Mouse (Mus musculus): ENCODE data around the gene Lztr1.

Lztr1 gene

DNA sequence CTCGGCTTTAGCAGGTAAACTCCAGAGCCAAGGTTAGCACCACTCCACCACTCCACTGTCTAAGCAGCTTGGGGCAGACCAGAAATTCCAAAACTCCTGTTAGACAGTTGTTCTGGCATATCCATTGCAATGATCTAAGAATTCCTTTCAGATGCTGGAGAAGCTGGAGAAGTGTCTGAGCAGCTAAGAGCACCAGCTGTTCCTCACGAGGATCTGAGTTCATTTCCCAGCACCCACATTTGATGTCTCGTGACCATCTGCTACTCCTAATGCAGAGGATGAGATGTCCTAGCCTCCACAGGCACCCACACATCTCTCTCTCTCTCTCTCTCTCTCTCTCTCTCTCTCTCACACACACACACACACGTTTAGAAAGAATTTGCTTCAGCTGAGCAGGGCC is 48.4 kb downstream of the Lztr1 start:
- DNase-seq (ENCODE audit: low read depth, low spot score) = no peak

DNA sequence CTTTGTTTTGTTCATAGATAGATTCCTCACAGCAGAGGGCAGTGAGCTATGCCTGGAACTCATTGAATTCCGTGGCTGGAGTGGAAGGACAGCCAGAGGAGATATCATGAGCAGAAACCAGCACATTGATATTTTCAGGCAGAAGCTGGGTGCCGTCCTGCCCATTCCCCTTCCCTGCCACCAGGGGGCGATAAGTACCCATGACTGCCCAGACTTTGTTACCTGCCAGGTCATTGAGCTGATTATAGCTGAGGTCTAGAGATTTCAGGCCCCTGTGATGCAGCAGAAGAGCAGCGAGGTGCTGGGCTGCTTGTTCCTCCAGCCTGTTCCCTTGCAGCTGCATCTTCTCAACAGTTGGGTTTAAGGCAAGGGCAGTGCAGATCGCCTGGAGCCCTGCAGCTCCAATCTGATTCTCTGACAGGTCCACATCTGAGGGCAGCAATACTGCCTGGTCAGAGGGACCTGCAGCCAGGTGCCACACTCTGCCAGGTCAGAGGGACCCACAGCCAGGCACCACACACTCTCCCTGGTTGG is 49.5 kb downstream of the Lztr1 start:
- DNase-seq (ENCODE audit: low read depth, low spot score) = peak; percentile 70

DNA sequence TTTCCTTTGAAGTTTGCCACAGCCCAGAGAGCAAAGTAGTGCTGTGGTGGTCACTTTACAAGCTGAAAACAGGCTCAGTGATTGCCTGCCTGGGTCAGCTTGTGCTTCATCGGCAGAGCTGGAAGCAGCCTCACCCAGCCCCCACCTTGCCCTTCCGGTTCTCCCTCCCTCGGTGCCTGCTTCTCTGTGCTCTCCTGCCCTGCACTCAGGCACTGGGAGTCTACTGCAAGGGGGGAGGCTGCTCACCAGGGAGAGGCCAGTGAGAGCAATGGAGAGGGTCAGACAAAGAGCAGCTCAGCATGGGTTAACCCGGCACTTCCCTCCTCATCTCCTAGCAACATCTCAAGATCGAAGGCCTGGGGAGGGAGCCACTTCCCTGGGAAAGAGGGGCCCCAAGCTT is 50.3 kb downstream of the Lztr1 start:
- DNase-seq (ENCODE audit: low read depth, low spot score) = peak; percentile 6

DNA sequence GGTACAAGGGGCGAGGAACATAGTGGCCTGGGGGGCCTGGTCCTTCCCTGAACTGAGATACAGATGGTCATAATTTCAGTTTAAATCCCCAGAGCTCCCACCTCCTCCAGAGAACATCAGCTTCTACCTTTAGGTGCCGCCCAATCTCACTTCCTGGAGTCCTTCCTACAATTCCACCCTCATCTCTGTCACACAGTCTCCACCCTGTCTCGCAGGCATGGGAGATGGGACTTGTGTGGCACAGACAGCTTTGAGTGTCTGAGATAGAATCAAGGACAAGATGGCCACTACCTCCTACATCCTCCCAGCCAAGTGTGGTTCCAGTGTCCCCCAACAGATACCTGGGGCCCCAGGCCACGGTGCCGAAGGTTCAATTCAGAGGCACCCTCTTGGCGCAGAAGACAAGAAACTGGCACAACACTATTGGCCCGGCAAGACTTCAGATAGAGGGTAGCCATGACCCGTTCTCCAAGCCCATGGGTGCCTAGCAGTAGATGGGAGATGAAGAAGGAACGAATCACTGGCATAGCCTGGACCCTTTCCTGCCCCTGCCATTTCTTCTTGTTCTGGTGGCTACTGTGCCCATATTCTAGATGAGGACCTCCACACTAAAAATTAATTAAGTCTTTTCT is 51.0 kb downstream of the Lztr1 start:
- DNase-seq (ENCODE audit: low read depth, low spot score) = no peak

DNA sequence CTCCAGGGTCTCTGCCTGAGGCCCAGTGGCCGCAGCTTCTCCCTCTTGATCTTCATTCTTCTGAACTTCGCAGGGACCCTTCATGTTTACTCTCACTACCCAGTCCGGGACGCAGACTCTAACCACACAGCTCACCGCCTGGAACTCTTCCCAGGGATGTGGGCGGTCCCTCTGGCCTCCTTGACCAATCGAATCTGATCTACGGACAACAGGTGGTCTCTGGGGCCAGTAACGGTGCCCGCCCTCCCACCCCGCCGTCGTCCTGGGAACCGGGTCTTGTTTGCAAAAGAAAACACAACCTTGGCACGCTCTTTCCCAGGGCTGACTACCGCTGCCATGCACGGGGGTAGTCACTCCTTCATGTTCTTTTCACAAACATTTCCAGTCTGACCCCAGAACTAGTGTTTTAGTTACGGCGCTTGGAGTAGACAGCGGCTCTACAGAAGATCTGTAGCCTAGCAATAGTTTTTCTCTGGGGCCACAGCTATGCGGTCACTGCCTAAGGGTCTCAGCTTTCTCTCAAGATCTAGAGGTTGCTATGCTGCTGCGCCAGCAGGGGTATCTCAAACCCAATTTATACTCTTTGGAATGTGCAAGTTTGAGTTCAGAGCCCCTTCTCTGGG is 52.8 kb downstream of the Lztr1 start, which contains the start of gene Lrrc74b:
TSS of gene Lrrc74b (minus strand) at position 120 of the 623 bp plus-strand sequence.
- DNase-seq (ENCODE audit: low read depth, low spot score) = no peak

DNA sequence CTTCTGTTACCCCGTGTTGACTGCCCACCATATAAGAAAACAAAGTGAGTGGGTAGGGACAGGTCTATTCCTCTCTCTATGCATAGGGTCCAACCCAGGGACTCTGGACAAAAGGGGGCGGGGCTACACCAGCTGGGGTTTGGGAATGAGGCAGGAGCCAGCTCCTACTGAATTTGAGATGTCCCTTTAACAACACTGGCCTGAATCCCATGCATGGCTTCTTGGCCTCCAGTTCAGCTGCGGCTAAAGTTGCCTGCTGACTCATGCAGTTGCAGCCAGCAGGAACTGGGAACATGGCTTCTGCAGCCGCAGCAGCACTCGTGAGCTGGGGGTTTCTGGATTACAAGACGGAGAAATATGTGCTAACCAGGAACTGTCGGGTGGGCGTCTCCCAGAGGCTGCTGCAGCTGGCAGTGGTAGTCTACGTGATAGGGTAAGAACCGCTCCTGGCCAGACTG is 53.3 kb downstream of the Lztr1 start, which contains the start of gene P2rx6:
TSS of gene P2rx6 (plus strand) at position 135 of the 458 bp plus-strand sequence.
- no peak for DNase-seq (ENCODE audit: low read depth, low spot score)

DNA sequence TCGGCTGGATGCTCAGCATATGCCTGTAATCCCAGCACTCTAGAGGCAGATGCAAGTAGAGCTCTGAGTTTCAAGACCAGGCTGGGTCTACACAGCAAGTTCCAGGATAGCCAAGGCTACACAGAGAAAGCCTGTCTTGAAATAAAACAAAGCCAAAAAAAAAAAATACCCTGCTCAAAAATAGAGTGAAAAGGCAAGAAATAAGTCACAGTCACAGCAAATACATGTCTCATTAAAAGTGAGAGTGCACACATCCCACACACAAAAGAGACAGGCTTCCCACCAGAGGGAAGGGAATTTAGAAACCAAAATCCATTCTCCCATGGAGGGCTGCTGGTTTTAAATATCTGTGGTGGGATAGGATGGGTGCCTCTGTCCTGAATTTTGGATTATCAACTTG is 55.1 kb downstream of the Lztr1 start:
- no peak for DNase-seq (ENCODE audit: low read depth, low spot score)

DNA sequence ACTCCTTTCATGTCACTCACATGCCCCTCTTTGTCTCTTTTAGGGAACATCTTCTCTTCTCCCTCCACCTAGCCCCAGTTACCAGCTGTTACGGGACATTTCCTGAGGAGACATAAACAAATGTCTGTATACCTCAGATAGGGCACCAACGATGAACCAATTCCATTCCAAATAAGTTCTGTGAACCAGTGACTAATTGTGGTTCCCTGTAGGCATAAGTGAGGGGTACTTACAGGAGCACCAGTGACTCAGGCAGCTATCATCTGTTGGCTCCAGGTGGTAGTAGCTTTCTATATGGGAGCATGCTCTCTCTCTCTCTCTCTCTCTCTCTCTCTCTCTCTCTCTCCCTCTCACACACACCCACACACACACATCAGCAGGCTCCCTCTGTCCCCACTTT is 55.7 kb downstream of the Lztr1 start:
- no peak for DNase-seq (ENCODE audit: low read depth, low spot score)

DNA sequence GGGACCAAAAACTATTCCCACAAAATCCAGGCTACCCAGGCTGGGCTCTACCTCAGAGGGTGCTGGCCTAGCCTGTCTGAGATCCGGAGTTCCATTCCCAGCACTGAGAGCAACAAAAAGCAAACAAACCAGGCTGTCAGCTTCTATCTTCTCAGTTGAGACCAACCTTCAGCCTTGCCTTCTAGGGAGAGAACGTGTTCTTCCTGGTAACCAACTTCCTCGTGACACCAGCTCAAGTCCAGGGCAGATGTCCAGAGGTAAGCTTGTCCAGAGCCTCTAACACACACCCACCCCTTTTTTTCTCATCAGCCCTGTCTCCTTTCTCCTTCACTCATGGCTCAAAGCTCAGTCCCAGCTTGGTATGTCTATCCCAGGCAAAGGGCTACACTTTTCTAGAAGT is 56.3 kb downstream of the Lztr1 start:
- no peak for DNase-seq (ENCODE audit: low read depth, low spot score)

DNA sequence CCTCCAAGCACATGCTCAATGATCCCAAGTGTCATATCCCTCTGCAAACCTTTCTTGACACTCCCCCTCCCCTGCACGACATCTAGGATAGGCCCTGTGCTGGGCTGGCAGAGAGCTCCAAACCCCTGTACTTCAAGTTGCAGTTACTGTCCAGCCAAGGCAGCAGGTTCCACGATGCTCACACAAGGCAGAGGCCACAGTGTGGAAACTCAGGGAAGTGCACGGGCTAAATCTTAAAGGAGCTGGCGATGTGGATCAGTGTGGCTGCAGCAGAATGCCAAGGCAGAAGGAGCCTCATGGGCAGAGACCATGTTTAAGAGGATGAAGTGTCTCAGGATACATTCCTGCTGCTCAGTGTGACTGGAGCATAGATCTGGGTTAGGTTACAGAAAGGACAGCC is 57.7 kb downstream of the Lztr1 start:
- no peak for DNase-seq (ENCODE audit: low read depth, low spot score)

Data from A20 (cell line).